Mouse (Mus musculus) neural tube, embryonic 14.5 days (tissue): ENCODE measurements around the gene Ipp. TPM values are rescaled to one million over a fixed set of nuclear protein-coding genes. Genes with fewer than 3 reads are reported as not detected.

Source experiments
- ATAC-seq: fragments of 200-750 bp; cut with Nextera tagmentation; 2 replicates; pipeline ENCODE4 v1.8.0; 2017; ENCODE audit warnings: low read depth, mild to moderate bottlenecking, moderate TSS enrichment, moderate library complexity
- H3K27ac ChIP-seq: fragments of 300-500 bp; sonication (generic); 2 replicates; pipeline ENCODE4 v1.5.1; 2014; ENCODE audit warnings: low read depth, mild to moderate bottlenecking, control low read depth, low read length, moderate library complexity, mixed read lengths
- H3K27me3 ChIP-seq: fragments of 300-500 bp; sonication (generic); 2 replicates; pipeline ENCODE4 v1.6.1; 2014; ENCODE audit warnings: low read length; ENCODE audit not compliant: control insufficient read depth, insufficient read depth
- H3K36me3 ChIP-seq: fragments of 300-500 bp; sonication (generic); 2 replicates; pipeline ENCODE4 v1.6.1; 2014; ENCODE audit warnings: low read length, mixed read lengths; ENCODE audit not compliant: control insufficient read depth, insufficient read depth
- H3K4me1 ChIP-seq: fragments of 300-500 bp; sonication (generic); 2 replicates; pipeline ENCODE4 v1.6.1; 2014; ENCODE audit warnings: low read length; ENCODE audit not compliant: control insufficient read depth, insufficient read depth
- H3K4me2 ChIP-seq: fragments of 300-500 bp; sonication (generic); 2 replicates; pipeline ENCODE4 v1.6.1; 2014; ENCODE audit warnings: mild to moderate bottlenecking, low read depth, low read length, control low read depth
- H3K4me3 ChIP-seq: fragments of 300-500 bp; sonication (generic); 2 replicates; pipeline ENCODE4 v1.5.1; 2014; ENCODE audit warnings: low read depth, low read length, control low read depth, mixed read lengths
- H3K9ac ChIP-seq: fragments of 300-500 bp; sonication (generic); replicated peaks from 2 replicates; pipeline ENCODE4 v1.6.1; 2014; ENCODE audit warnings: low read depth, mild to moderate bottlenecking, control low read depth, low read length, mixed read lengths
- H3K9me3 ChIP-seq: fragments of 300-500 bp; sonication (generic); 2 replicates; pipeline ENCODE4 v1.6.1; 2016; ENCODE audit warnings: low read length; ENCODE audit not compliant: control insufficient read depth
- WGBS: fragments of 180-500 bp; shearing (Covaris S2); extraction: QIAGEN DNeasy Blood & Tissue Kit; methylation state at CpG from one replicate; pipeline ENCODE4 v1.1.7; 2014; 5-methylcytosine and 5-hydroxymethylcytosine counted together
- polyA plus RNA-seq: library from polyadenylated mRNA; unstranded; fragments of >200 nt; fragmentation: Nextera tagmentation; extraction: Ambion mirVana; gene quantifications from 2 replicates; pipeline ENCODE4 v1.2.1, GENCODE M21; 2014

Ipp gene
- 4.0 and 5.3 TPM in 2 replicates for polyA plus RNA-seq

GRCm38 (mm10) chr4:116507425-116508218 is at the start of gene Ipp:
TSS of gene Ipp (plus strand) at chr4:116507549.
- H3K27ac ChIP-seq = peak within 1 kb of the TSS; percentile 85
- H3K9ac ChIP-seq = peak within 1 kb of the TSS; percentile 74
- no peaks in the 10 kb centered on the region for H3K27me3 ChIP-seq
- peaks cover 8% of the 10 kb centered on the region; the same call in 1 of the 2 replicates for H3K4me1 ChIP-seq
- H3K9me3 ChIP-seq = no peaks in the 10 kb centered on the region
- H3K36me3 ChIP-seq = no peaks in the 10 kb centered on the region
- WGBS = under 1% methylated on average over 55 of the region's 55 CpGs
- H3K4me2 ChIP-seq = peak within 1 kb of the TSS; percentile 62
- H3K4me3 ChIP-seq = peak within 1 kb of the TSS; percentile 58
- peak; percentile 99 for ATAC-seq

- H3K27me3 ChIP-seq = no peaks in the 10 kb centered on the region
- no peak overlapping the region for H3K4me2 ChIP-seq
- H3K9me3 ChIP-seq = no peaks in the 10 kb centered on the region
- H3K27ac ChIP-seq = no peak overlapping the region
- H3K36me3 ChIP-seq = no peaks in the 10 kb centered on the region
- no peak for ATAC-seq
- H3K4me1 ChIP-seq = peaks cover 15% of the 10 kb centered on the region; the same call in 1 of the 2 replicates
- H3K9ac ChIP-seq = no peak overlapping the region
- WGBS = 97% methylated on average over 3 of the region's 3 CpGs
- no peak overlapping the region for H3K4me3 ChIP-seq
Observed at GRCm38 (mm10) chr4:116461943-116462342, 45.4 kb upstream of the Ipp start.

GRCm38 (mm10) chr4:116463231-116464125 is 43.9 kb upstream of the Ipp start:
- peaks cover 15% of the 10 kb centered on the region; the same call in 1 of the 2 replicates for H3K4me1 ChIP-seq
- H3K9ac ChIP-seq = peak overlapping the region; percentile 87
- peak; percentile 76 for ATAC-seq
- peak overlapping the region; percentile 90 for H3K27ac ChIP-seq
- peak overlapping the region; percentile 59 for H3K4me2 ChIP-seq
- no peaks in the 10 kb centered on the region for H3K27me3 ChIP-seq
- under 1% methylated on average over 60 of the region's 74 CpGs for WGBS
- no peaks in the 10 kb centered on the region for H3K36me3 ChIP-seq
- H3K9me3 ChIP-seq = no peaks in the 10 kb centered on the region
- peak overlapping the region; percentile 86 for H3K4me3 ChIP-seq

- Histone ChIP-seq H3K9ac (peak within 1 kb of the TSS; percentile 87), H3K27me3 (no peaks in the 10 kb centered on the region), H3K27ac (peak within 1 kb of the TSS; percentile 90), H3K4me2 (peak within 1 kb of the TSS; percentile 59), H3K36me3 (no peaks in the 10 kb centered on the region), H3K4me1 (peaks cover 15% of the 10 kb centered on the region; the same call in 1 of the 2 replicates), H3K4me3 (peak within 1 kb of the TSS; percentile 86), H3K9me3 (no peaks in the 10 kb centered on the region)
- peak; percentile 90 for ATAC-seq
- WGBS = 1% methylated on average over 41 of the region's 68 CpGs
Observed at GRCm38 (mm10) chr4:116464126-116464981, 43.0 kb upstream of the Ipp start, which contains the start of gene Mast2. TSS of gene Mast2 (minus strand) at chr4:116464183.

- Histone ChIP-seq H3K36me3 (no peaks in the 10 kb centered on the region), H3K9me3 (no peaks in the 10 kb centered on the region), H3K27ac (no peak overlapping the region), H3K9ac (no peak overlapping the region), H3K27me3 (no peaks in the 10 kb centered on the region), H3K4me3 (no peak overlapping the region), H3K4me2 (no peak overlapping the region), H3K4me1 (peaks cover 4% of the 10 kb centered on the region; the same call in 1 of the 2 replicates)
- ATAC-seq = no peak
- 73% methylated on average over 2 of the region's 2 CpGs for WGBS
Observed at GRCm38 (mm10) chr4:116481322-116481721, 26.0 kb upstream of the Ipp start.

GRCm38 (mm10) chr4:116483476-116483875 is 23.9 kb upstream of the Ipp start:
- Histone ChIP-seq H3K4me1 (peaks cover 4% of the 10 kb centered on the region; the same call in 1 of the 2 replicates), H3K27me3 (no peaks in the 10 kb centered on the region), H3K9ac (no peak overlapping the region), H3K27ac (no peak overlapping the region), H3K9me3 (no peaks in the 10 kb centered on the region), H3K36me3 (no peaks in the 10 kb centered on the region), H3K4me2 (no peak overlapping the region), H3K4me3 (no peak overlapping the region)
- WGBS = 5% methylated on average over 2 of the region's 2 CpGs
- ATAC-seq = peak; percentile 70; the same call in 1 of the 2 replicates

- Histone ChIP-seq H3K9ac (no peak overlapping the region), H3K4me2 (no peak overlapping the region), H3K27me3 (no peaks in the 10 kb centered on the region), H3K4me3 (no peak overlapping the region), H3K36me3 (no peaks in the 10 kb centered on the region), H3K9me3 (no peaks in the 10 kb centered on the region), H3K27ac (no peak overlapping the region), H3K4me1 (no peaks in the 10 kb centered on the region; the same call in 1 of the 2 replicates)
- WGBS = 71% methylated on average over 2 of the region's 2 CpGs
- ATAC-seq = no peak
Observed at GRCm38 (mm10) chr4:116491119-116491536, 16.2 kb upstream of the Ipp start.

- WGBS = 83% methylated on average over 2 of the region's 2 CpGs
- H3K4me1 ChIP-seq = no peaks in the 10 kb centered on the region; the same call in 1 of the 2 replicates
- H3K9me3 ChIP-seq = no peaks in the 10 kb centered on the region
- no peaks in the 10 kb centered on the region for H3K27me3 ChIP-seq
- no peak for ATAC-seq
- no peaks in the 10 kb centered on the region for H3K36me3 ChIP-seq
- no peak overlapping the region for H3K27ac ChIP-seq
- H3K9ac ChIP-seq = no peak overlapping the region
- H3K4me2 ChIP-seq = no peak overlapping the region
- H3K4me3 ChIP-seq = no peak overlapping the region
Observed at GRCm38 (mm10) chr4:116491886-116492285, 15.5 kb upstream of the Ipp start.
